Mouse (Mus musculus) hindbrain, embryonic 10.5 days (tissue): ENCODE data around the gene Tspan11. TPM values are rescaled to one million over a fixed set of nuclear protein-coding genes. Genes with fewer than 3 reads are reported as not detected.

Source experiments
- DNase-seq: peaks from one replicate; pipeline ENCODE4 v3.0.0-alpha.2; 2017; ENCODE audit warnings: low spot score
- H3K27ac ChIP-seq: fragments of 300-500 bp; sonication (generic); 2 replicates; pipeline ENCODE4 v1.5.1; 2016; ENCODE audit warnings: mild to moderate bottlenecking, moderate library complexity
- H3K27me3 ChIP-seq: fragments of 300-500 bp; sonication (generic); 2 replicates; pipeline ENCODE4 v1.6.1; 2016; ENCODE audit warnings: mild to moderate bottlenecking; ENCODE audit not compliant: poor library complexity, insufficient read depth, severe bottlenecking
- H3K36me3 ChIP-seq: fragments of 300-500 bp; sonication (generic); 2 replicates; pipeline ENCODE4 v1.6.1; 2016; ENCODE audit warnings: mild to moderate bottlenecking, moderate library complexity
- H3K4me1 ChIP-seq: fragments of 300-500 bp; sonication (generic); replicated peaks from 2 replicates; pipeline ENCODE4 v1.6.1; 2016; ENCODE audit warnings: mild to moderate bottlenecking
- H3K4me3 ChIP-seq: fragments of 300-500 bp; sonication (generic); 2 replicates; pipeline ENCODE4 v1.5.1; 2016; ENCODE audit warnings: mild to moderate bottlenecking, moderate library complexity
- H3K9me3 ChIP-seq: fragments of 300-500 bp; sonication (generic); 2 replicates; pipeline ENCODE4 v1.6.1; 2016; ENCODE audit warnings: mild to moderate bottlenecking, moderate library complexity
- WGBS: fragments of 180-500 bp; shearing (Covaris S2); methylation state at CpG from one replicate; pipeline ENCODE4 v1.1.7; 2016; 5-methylcytosine and 5-hydroxymethylcytosine counted together
- polyA plus RNA-seq: library from polyadenylated mRNA; unstranded; fragments of >200 nt; fragmentation: Nextera tagmentation; extraction: Ambion mirVana; gene quantifications from 2 replicates; pipeline ENCODE4 v1.2.1, GENCODE M21; 2016

Gene Tspan11
- polyA plus RNA-seq, 1 experiment from 2014 or later, result 15.4 TPM

- peak; percentile 35 for DNase-seq
- 55% methylated on average over 11 of the region's 11 CpGs for WGBS
- Histone ChIP-seq H3K4me3 (no peak overlapping the region), H3K9me3 (no peaks in the 10 kb centered on the region), H3K27me3 (peaks cover 22% of the 10 kb centered on the region), H3K27ac (peak overlapping the region; percentile 66), H3K4me1 (peaks cover 69% of the 10 kb centered on the region), H3K36me3 (no peaks in the 10 kb centered on the region)
These were observed 93.1 kb downstream of the Tspan11 start for GRCm38 (mm10) chr6:127980381-127981045.

DNA sequence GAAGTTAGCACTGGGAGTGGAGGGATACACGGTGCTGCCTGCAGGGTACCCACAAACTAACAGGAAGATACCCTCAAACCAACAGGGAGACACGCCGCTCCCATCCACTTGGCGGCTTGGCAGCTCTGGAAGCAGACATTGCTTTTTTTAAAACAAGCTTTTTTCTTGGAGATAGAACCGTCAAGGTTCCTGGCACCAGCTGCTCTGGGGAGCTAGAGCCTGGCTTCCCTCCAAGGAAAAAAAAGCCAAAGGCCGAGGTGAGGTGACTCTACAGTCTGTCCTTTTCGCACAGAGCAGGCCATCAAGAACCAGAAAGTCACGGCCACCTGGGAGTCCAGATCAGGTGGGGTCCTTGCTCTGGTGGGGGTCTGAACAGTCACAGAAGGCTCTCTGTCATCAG lies 93.8 kb downstream of the Tspan11 start:
- 57% methylated on average over 8 of the region's 8 CpGs for WGBS
- H3K27ac ChIP-seq, result peak overlapping the region; percentile 66; the same call in 1 of the 2 replicates
- H3K9me3 ChIP-seq, result no peaks in the 10 kb centered on the region
- DNase-seq, result no peak
- H3K36me3 ChIP-seq, result no peaks in the 10 kb centered on the region
- H3K27me3 ChIP-seq, result peaks cover 22% of the 10 kb centered on the region
- no peak overlapping the region for H3K4me3 ChIP-seq
- H3K4me1 ChIP-seq, result peaks cover 69% of the 10 kb centered on the region

DNA sequence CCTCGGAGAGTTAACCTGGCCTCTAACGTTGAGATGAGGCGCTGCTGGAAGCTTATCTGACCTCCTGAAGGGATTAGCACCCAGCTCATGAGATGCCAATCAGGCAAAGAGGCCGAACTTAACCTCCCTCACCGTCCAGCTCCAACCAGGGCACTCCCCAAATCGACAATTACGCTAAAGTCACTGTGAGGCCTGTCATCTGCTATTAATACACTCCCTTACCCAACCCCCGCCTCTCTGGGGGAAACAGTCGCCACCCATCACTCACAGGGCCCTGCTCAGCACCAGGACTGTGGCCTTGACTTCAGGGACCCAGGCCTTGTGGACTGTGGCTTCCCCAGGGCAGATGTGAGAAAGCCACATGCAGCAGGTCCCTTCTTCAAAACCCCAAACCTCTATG lies 99.0 kb downstream of the Tspan11 start:
- peaks cover 56% of the 10 kb centered on the region for H3K4me1 ChIP-seq
- WGBS, result 65% methylated on average over 9 of the region's 9 CpGs
- no peaks in the 10 kb centered on the region for H3K9me3 ChIP-seq
- no peaks in the 10 kb centered on the region for H3K27me3 ChIP-seq
- DNase-seq, result no peak
- 0 out of 2 replicates have a peak overlapping the region, but pooled peaks have one; percentile 8 for H3K27ac ChIP-seq
- H3K36me3 ChIP-seq, result no peaks in the 10 kb centered on the region
- no peak overlapping the region for H3K4me3 ChIP-seq

DNA sequence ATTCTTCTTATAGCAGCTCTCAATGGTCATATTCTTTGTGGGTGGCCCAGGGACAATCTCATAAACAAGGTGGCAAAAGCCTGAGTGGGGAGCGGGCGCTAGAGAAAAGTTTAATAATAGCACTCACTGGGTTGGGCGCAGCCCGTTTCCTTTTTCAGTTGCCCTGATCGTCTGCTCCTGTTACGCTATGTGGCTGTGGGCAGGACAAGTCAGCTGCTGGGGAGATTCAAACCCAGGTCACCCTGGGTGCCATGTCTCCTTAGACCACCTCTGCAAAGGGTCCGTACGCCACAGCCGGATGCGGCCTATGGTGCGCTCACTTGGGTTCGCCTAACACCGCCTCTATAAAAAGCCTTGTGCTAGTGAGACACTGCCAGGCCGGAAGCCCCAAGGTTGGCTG lies 100.0 kb downstream of the Tspan11 start:
- no peak for DNase-seq
- H3K9me3 ChIP-seq, result no peaks in the 10 kb centered on the region
- no peak overlapping the region for H3K27ac ChIP-seq
- H3K36me3 ChIP-seq, result no peaks in the 10 kb centered on the region
- WGBS, result 94% methylated on average over 14 of the region's 14 CpGs
- H3K4me3 ChIP-seq, result no peak overlapping the region
- no peaks in the 10 kb centered on the region for H3K27me3 ChIP-seq
- H3K4me1 ChIP-seq, result peaks cover 49% of the 10 kb centered on the region

- no peak for DNase-seq
- H3K27me3 ChIP-seq, result no peaks in the 10 kb centered on the region
- peaks cover 61% of the 10 kb centered on the region for H3K4me1 ChIP-seq
- H3K27ac ChIP-seq, result peak overlapping the region; percentile 62
- H3K4me3 ChIP-seq, result no peak overlapping the region
- 0 out of 2 replicates have a peak, but pooled peaks cover 6% of the 10 kb centered on the region for H3K36me3 ChIP-seq
- H3K9me3 ChIP-seq, result no peaks in the 10 kb centered on the region
- WGBS, result 71% methylated on average over 12 of the region's 12 CpGs
These were observed 101.6 kb downstream of the Tspan11 start for GRCm38 (mm10) chr6:127988944-127989494.

- WGBS, result 72% methylated on average over 11 of the region's 11 CpGs
- DNase-seq, result no peak
- no peaks in the 10 kb centered on the region for H3K9me3 ChIP-seq
- H3K4me3 ChIP-seq, result no peak overlapping the region
- H3K27me3 ChIP-seq, result no peaks in the 10 kb centered on the region
- peak overlapping the region; percentile 62 for H3K27ac ChIP-seq
- 0 out of 2 replicates have a peak, but pooled peaks cover 6% of the 10 kb centered on the region for H3K36me3 ChIP-seq
- peaks cover 65% of the 10 kb centered on the region for H3K4me1 ChIP-seq
These were observed 102.3 kb downstream of the Tspan11 start for GRCm38 (mm10) chr6:127989624-127990212.

GRCm38 (mm10) chr6:127991509-127992176 lies 104.3 kb downstream of the Tspan11 start:
- DNase-seq, result no peak
- H3K9me3 ChIP-seq, result no peaks in the 10 kb centered on the region
- no peak overlapping the region for H3K4me3 ChIP-seq
- H3K4me1 ChIP-seq, result peaks cover 56% of the 10 kb centered on the region
- no peak overlapping the region for H3K27ac ChIP-seq
- 0 out of 2 replicates have a peak, but pooled peaks cover 6% of the 10 kb centered on the region for H3K36me3 ChIP-seq
- WGBS, result 89% methylated on average over 11 of the region's 11 CpGs
- no peaks in the 10 kb centered on the region for H3K27me3 ChIP-seq

DNA sequence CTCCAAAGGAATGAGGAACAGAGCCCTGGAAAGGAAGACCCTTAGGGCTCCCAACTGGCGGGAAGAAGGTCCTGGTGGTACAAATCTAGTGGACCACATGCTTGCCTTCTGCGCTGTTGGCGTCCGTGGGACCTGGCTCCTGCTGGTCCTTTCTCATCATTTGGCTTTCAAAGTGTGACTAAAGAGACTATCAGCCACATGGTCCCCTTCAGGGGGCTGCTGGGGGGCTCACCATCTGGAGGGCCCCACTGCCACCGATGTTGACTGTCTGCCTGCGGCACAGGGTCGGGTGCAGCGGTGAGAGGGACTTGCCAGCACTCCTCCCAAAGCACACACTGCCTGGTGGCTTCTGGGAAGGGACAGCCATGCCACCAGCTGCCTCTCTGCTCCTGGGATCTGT lies 105.6 kb downstream of the Tspan11 start:
- Histone ChIP-seq H3K27ac (0 out of 2 replicates have a peak overlapping the region, but pooled peaks have one; percentile 19), H3K36me3 (peaks cover 14% of the 10 kb centered on the region), H3K9me3 (no peaks in the 10 kb centered on the region), H3K4me1 (peaks cover 52% of the 10 kb centered on the region), H3K27me3 (no peaks in the 10 kb centered on the region), H3K4me3 (no peak overlapping the region)
- 84% methylated on average over 8 of the region's 8 CpGs for WGBS
- DNase-seq, result no peak

- Histone ChIP-seq H3K27ac (no peak overlapping the region), H3K27me3 (no peaks in the 10 kb centered on the region), H3K4me1 (peaks cover 41% of the 10 kb centered on the region), H3K36me3 (peaks cover 16% of the 10 kb centered on the region), H3K9me3 (no peaks in the 10 kb centered on the region), H3K4me3 (no peak overlapping the region)
- WGBS, result 80% methylated on average over 5 of the region's 5 CpGs
- no peak for DNase-seq
These were observed 109.5 kb downstream of the Tspan11 start for GRCm38 (mm10) chr6:127996928-127997327.

GRCm38 (mm10) chr6:127999118-127999517 lies 111.7 kb downstream of the Tspan11 start:
- DNase-seq, result no peak
- 93% methylated on average over 2 of the region's 2 CpGs for WGBS
- peaks cover 10% of the 10 kb centered on the region for H3K36me3 ChIP-seq

GRCm38 (mm10) chr6:128000777-128001176 lies 113.4 kb downstream of the Tspan11 start:
- H3K27ac ChIP-seq, result peak overlapping the region; percentile 6; the same call in 1 of the 2 replicates
- DNase-seq, result no peak
- peaks cover 10% of the 10 kb centered on the region for H3K36me3 ChIP-seq
- peaks cover 52% of the 10 kb centered on the region for H3K4me1 ChIP-seq
- H3K9me3 ChIP-seq, result no peaks in the 10 kb centered on the region
- 0 out of 2 replicates have a peak, but pooled peaks cover 2% of the 10 kb centered on the region for H3K27me3 ChIP-seq
- WGBS, result 79% methylated on average over 3 of the region's 3 CpGs
- H3K4me3 ChIP-seq, result no peak overlapping the region

More at GRCm38 (mm10) chr6:127999118-127999517, 111.7 kb downstream of the Tspan11 start:
- Histone ChIP-seq H3K9me3 (no peaks in the 10 kb centered on the region), H3K27ac (no peak overlapping the region), H3K4me3 (no peak overlapping the region), H3K27me3 (no peaks in the 10 kb centered on the region), H3K4me1 (peaks cover 46% of the 10 kb centered on the region)

- H3K36me3 ChIP-seq, result peaks cover 10% of the 10 kb centered on the region
- H3K4me3 ChIP-seq, result no peak overlapping the region
- 0 out of 2 replicates have a peak, but pooled peaks cover 2% of the 10 kb centered on the region for H3K27me3 ChIP-seq
- no peaks in the 10 kb centered on the region for H3K9me3 ChIP-seq
- DNase-seq, result no peak
- peaks cover 58% of the 10 kb centered on the region for H3K4me1 ChIP-seq
- WGBS, result 32% methylated on average over 1 of the region's 1 CpGs
- H3K27ac ChIP-seq, result peak overlapping the region; percentile 54; the same call in 1 of the 2 replicates
These were observed 114.2 kb downstream of the Tspan11 start for GRCm38 (mm10) chr6:128001587-128001986.
